Mouse (Mus musculus) T-cell, adult 2 months (primary cell): ENCODE measurements at regions not wholly inside any gene's neighbourhood (a gene's known extent, or its start where the extent isn't known, plus 50 kb on each side); places are given as distances from the start of the nearest gene placed in this dataset.

Experiments used
- DNase-seq: peaks from one replicate; pipeline ENCODE4 v3.0.0; 2022; ENCODE audit warnings: low spot score

- no peak for DNase-seq
These were observed 65.1 kb upstream of the Ttc29 start for GRCm38 (mm10) chr8:78148006-78148405.

- DNase-seq = no peak
These were observed 58.2 kb upstream of the Ttc29 start for GRCm38 (mm10) chr8:78154873-78155272.

GRCm38 (mm10) chr8:78162046-78162445, 51.1 kb upstream of the Ttc29 start:
- no peak for DNase-seq

- DNase-seq = no peak
These were observed 50.2 kb upstream of the Ttc29 start for GRCm38 (mm10) chr8:78162763-78163508.
